Mouse (Mus musculus): ENCODE measurements around the gene Fat1. TPM values are rescaled to one million over a fixed set of nuclear protein-coding genes. Genes with fewer than 3 reads are reported as not detected.
A peak's percentile ranks its signal among the peaks of the same experiment; 100 is the strongest.

Fat1 gene
- polyA plus RNA-seq, 1 experiment, result not detected

GRCm38 (mm10) chr8:44932546-44933342 is 2.5 kb upstream of the Fat1 start:
- Histone ChIP-seq H3K4me3 (ENCODE audit: insufficient read depth, low read depth, low read length) (no peak overlapping the region), H3K4me1 (ENCODE audit: control insufficient read depth, insufficient read depth, low read length) (no peaks in the 10 kb centered on the region), H3K27ac (ENCODE audit: insufficient read depth, low read depth, low read length) (no peak overlapping the region)
- 93% methylated on average over 9 of the region's 9 CpGs for WGBS
- TF ChIP-seq POLR2A (IDR thresholded peaks at IDR 0.05; ENCODE audit: insufficient read depth, low read depth, low read length), result no peak
- TF ChIP-seq CTCF (IDR thresholded peaks at IDR 0.05; ENCODE audit: insufficient read depth, low read depth, low read length), result no peak

- H3K4me3 ChIP-seq (ENCODE audit: insufficient read depth, low read depth, low read length), result no peak overlapping the region
These were observed 1.8 kb upstream of the Fat1 start for GRCm38 (mm10) chr8:44933478-44933877.

GRCm38 (mm10) chr8:44934416-44934815 is 831 bp upstream of the Fat1 start:
- Histone ChIP-seq H3K4me1 (ENCODE audit: control insufficient read depth, insufficient read depth, low read length) (no peaks in the 10 kb centered on the region), H3K4me3 (ENCODE audit: insufficient read depth, low read depth, low read length) (peak overlapping the region; percentile 59), H3K27ac (ENCODE audit: insufficient read depth, low read depth, low read length) (peak overlapping the region; percentile 71; the same call in 1 of the 2 replicates)
- TF ChIP-seq CTCF (IDR thresholded peaks at IDR 0.05; ENCODE audit: insufficient read depth, low read depth, low read length), result no peak
- TF ChIP-seq POLR2A (IDR thresholded peaks at IDR 0.05; ENCODE audit: insufficient read depth, low read depth, low read length), result no peak
- WGBS, result 9% methylated on average over 13 of the region's 13 CpGs

More at GRCm38 (mm10) chr8:44933478-44933877, 1.8 kb upstream of the Fat1 start:
- WGBS, result 69% methylated on average over 6 of the region's 6 CpGs
- TF ChIP-seq POLR2A (IDR thresholded peaks at IDR 0.05; ENCODE audit: insufficient read depth, low read depth, low read length) (no peak), CTCF (IDR thresholded peaks at IDR 0.05; ENCODE audit: insufficient read depth, low read depth, low read length) (no peak)
- no peak overlapping the region for H3K27ac ChIP-seq (ENCODE audit: insufficient read depth, low read depth, low read length)
- no peaks in the 10 kb centered on the region for H3K4me1 ChIP-seq (ENCODE audit: control insufficient read depth, insufficient read depth, low read length)

GRCm38 (mm10) chr8:44935741-44936140 is 494 bp downstream of the Fat1 start:
- TF ChIP-seq POLR2A (IDR thresholded peaks at IDR 0.05; ENCODE audit: insufficient read depth, low read depth, low read length) (no peak; the same call in 1 of the 2 replicates), CTCF (IDR thresholded peaks at IDR 0.05; ENCODE audit: insufficient read depth, low read depth, low read length) (peak; percentile 82)
- under 1% methylated on average over 24 of the region's 24 CpGs for WGBS
- H3K4me3 ChIP-seq (ENCODE audit: insufficient read depth, low read depth, low read length), result peak overlapping the region; percentile 59
- H3K27ac ChIP-seq (ENCODE audit: insufficient read depth, low read depth, low read length), result peak overlapping the region; percentile 71
- no peaks in the 10 kb centered on the region for H3K4me1 ChIP-seq (ENCODE audit: control insufficient read depth, insufficient read depth, low read length)

- under 1% methylated on average over 16 of the region's 16 CpGs for WGBS
- peak overlapping the region; percentile 80 for H3K4me3 ChIP-seq (ENCODE audit: insufficient read depth, low read depth, low read length)
- H3K4me1 ChIP-seq (ENCODE audit: control insufficient read depth, insufficient read depth, low read length), result peaks cover 4% of the 10 kb centered on the region; the same call in 1 of the 2 replicates
- no peak for TF ChIP-seq POLR2A (IDR thresholded peaks at IDR 0.05; ENCODE audit: insufficient read depth, low read depth, low read length)
- TF ChIP-seq CTCF (IDR thresholded peaks at IDR 0.05; ENCODE audit: insufficient read depth, low read depth, low read length), result no peak
- peak overlapping the region; percentile 27; the same call in 1 of the 2 replicates for H3K27ac ChIP-seq (ENCODE audit: insufficient read depth, low read depth, low read length)
These were observed 1.3 kb downstream of the Fat1 start for GRCm38 (mm10) chr8:44936481-44936961.

- Histone ChIP-seq H3K4me3 (ENCODE audit: insufficient read depth, low read depth, low read length) (peak overlapping the region; percentile 80), H3K4me1 (ENCODE audit: control insufficient read depth, insufficient read depth, low read length) (peaks cover 7% of the 10 kb centered on the region), H3K27ac (ENCODE audit: insufficient read depth, low read depth, low read length) (peak overlapping the region; percentile 27; the same call in 1 of the 2 replicates)
- under 1% methylated on average over 34 of the region's 34 CpGs for WGBS
- TF ChIP-seq CTCF (IDR thresholded peaks at IDR 0.05; ENCODE audit: insufficient read depth, low read depth, low read length) (peak; percentile 33; the same call in 1 of the 2 replicates), POLR2A (IDR thresholded peaks at IDR 0.05; ENCODE audit: insufficient read depth, low read depth, low read length) (no peak)
These were observed 2.0 kb downstream of the Fat1 start for GRCm38 (mm10) chr8:44937141-44937825.

GRCm38 (mm10) chr8:44937905-44938642 is 2.8 kb downstream of the Fat1 start:
- under 1% methylated on average over 87 of the region's 87 CpGs for WGBS
- TF ChIP-seq POLR2A (IDR thresholded peaks at IDR 0.05; ENCODE audit: insufficient read depth, low read depth, low read length), result 0 out of 2 replicates have a peak, but pooled peaks have one; percentile 1
- TF ChIP-seq CTCF (IDR thresholded peaks at IDR 0.05; ENCODE audit: insufficient read depth, low read depth, low read length), result no peak
- no peak overlapping the region for H3K27ac ChIP-seq (ENCODE audit: insufficient read depth, low read depth, low read length)
- peak overlapping the region; percentile 80 for H3K4me3 ChIP-seq (ENCODE audit: insufficient read depth, low read depth, low read length)
- peaks cover 13% of the 10 kb centered on the region for H3K4me1 ChIP-seq (ENCODE audit: control insufficient read depth, insufficient read depth, low read length)

GRCm38 (mm10) chr8:44938643-44938979 is 3.4 kb downstream of the Fat1 start:
- Histone ChIP-seq H3K27ac (ENCODE audit: insufficient read depth, low read depth, low read length) (no peak overlapping the region), H3K4me3 (ENCODE audit: insufficient read depth, low read depth, low read length) (peak overlapping the region; percentile 80), H3K4me1 (ENCODE audit: control insufficient read depth, insufficient read depth, low read length) (peaks cover 17% of the 10 kb centered on the region)
- TF ChIP-seq POLR2A (IDR thresholded peaks at IDR 0.05; ENCODE audit: insufficient read depth, low read depth, low read length), result no peak
- no peak for TF ChIP-seq CTCF (IDR thresholded peaks at IDR 0.05; ENCODE audit: insufficient read depth, low read depth, low read length)
- 2% methylated on average over 12 of the region's 12 CpGs for whole genome bisulfite sequencing

Measured in olfactory bulb, adult 2 months (tissue).